Mouse (Mus musculus): Measurements from ENCODE around the gene 1110008L16Rik. TPM values are rescaled to one million over a fixed set of nuclear protein-coding genes. Genes with fewer than 3 reads are reported as not detected.
"Not testable (repeated sequence)": the region's sequence is repeated elsewhere in the genome, so short reads cannot be mapped to it uniquely, and the experiment has no call there.

The 1110008L16Rik gene
- polyA plus RNA-seq, 1 experiment from 2014 or later: 13.9 TPM

GRCm38 (mm10) chr12:55385931-55386330 is 86.6 kb downstream of the 1110008L16Rik start:
- WGBS: 66% methylated on average over 6 of the region's 6 CpGs
- H3K4me1 ChIP-seq: peaks cover 18% of the 10 kb centered on the region; the same call in 1 of the 2 replicates
- no peaks in the 10 kb centered on the region for H3K36me3 ChIP-seq
- no peak overlapping the region for H3K9ac ChIP-seq
- H3K9me3 ChIP-seq: no peaks in the 10 kb centered on the region
- no peak overlapping the region for H3K27ac ChIP-seq
- H3K27me3 ChIP-seq: no peaks in the 10 kb centered on the region
- no peak overlapping the region for H3K4me3 ChIP-seq
- no peak overlapping the region for H3K4me2 ChIP-seq
- no peak for ATAC-seq (ENCODE audit: borderline replicate concordance, extremely low read depth, low FRiP score, low TSS enrichment)

- no peak overlapping the region for H3K4me2 ChIP-seq
- peaks cover 18% of the 10 kb centered on the region; the same call in 1 of the 2 replicates for H3K4me1 ChIP-seq
- no peaks in the 10 kb centered on the region for H3K9me3 ChIP-seq
- H3K9ac ChIP-seq: no peak overlapping the region
- no peak for ATAC-seq (ENCODE audit: borderline replicate concordance, extremely low read depth, low FRiP score, low TSS enrichment)
- H3K27ac ChIP-seq: no peak overlapping the region
- H3K36me3 ChIP-seq: no peaks in the 10 kb centered on the region
- no peak overlapping the region for H3K4me3 ChIP-seq
- H3K27me3 ChIP-seq: no peaks in the 10 kb centered on the region
- 73% methylated on average over 9 of the region's 9 CpGs for WGBS
These were observed 87.1 kb downstream of the 1110008L16Rik start for GRCm38 (mm10) chr12:55386456-55386855.

GRCm38 (mm10) chr12:55387083-55387787 is 87.9 kb downstream of the 1110008L16Rik start:
- H3K36me3 ChIP-seq: no peaks in the 10 kb centered on the region
- H3K9ac ChIP-seq: no peak overlapping the region
- H3K27ac ChIP-seq: no peak overlapping the region
- ATAC-seq (ENCODE audit: borderline replicate concordance, extremely low read depth, low FRiP score, low TSS enrichment): no peak
- H3K4me1 ChIP-seq: peaks cover 18% of the 10 kb centered on the region; the same call in 1 of the 2 replicates
- no peak overlapping the region for H3K4me2 ChIP-seq
- 58% methylated on average over 7 of the region's 7 CpGs for WGBS
- no peaks in the 10 kb centered on the region for H3K9me3 ChIP-seq
- H3K27me3 ChIP-seq: no peaks in the 10 kb centered on the region
- no peak overlapping the region for H3K4me3 ChIP-seq

GRCm38 (mm10) chr12:55387788-55388465 is 88.5 kb downstream of the 1110008L16Rik start:
- H3K4me1 ChIP-seq: peaks cover 18% of the 10 kb centered on the region; the same call in 1 of the 2 replicates
- no peak for ATAC-seq (ENCODE audit: borderline replicate concordance, extremely low read depth, low FRiP score, low TSS enrichment)
- no peaks in the 10 kb centered on the region for H3K36me3 ChIP-seq
- H3K9me3 ChIP-seq: no peaks in the 10 kb centered on the region
- H3K27me3 ChIP-seq: no peaks in the 10 kb centered on the region
- no peak overlapping the region for H3K4me2 ChIP-seq
- 42% methylated on average over 11 of the region's 11 CpGs for WGBS
- H3K27ac ChIP-seq: 0 out of 2 replicates have a peak overlapping the region, but pooled peaks have one; percentile 8
- H3K4me3 ChIP-seq: no peak overlapping the region
- H3K9ac ChIP-seq: no peak overlapping the region

- no peaks in the 10 kb centered on the region for H3K36me3 ChIP-seq
- H3K4me3 ChIP-seq: no peak overlapping the region
- no peaks in the 10 kb centered on the region for H3K27me3 ChIP-seq
- H3K4me1 ChIP-seq: peaks cover 18% of the 10 kb centered on the region; the same call in 1 of the 2 replicates
- 0 out of 2 replicates have a peak overlapping the region, but pooled peaks have one; percentile 8 for H3K27ac ChIP-seq
- H3K4me2 ChIP-seq: no peak overlapping the region
- no peaks in the 10 kb centered on the region for H3K9me3 ChIP-seq
- WGBS: 59% methylated on average over 6 of the region's 6 CpGs
- ATAC-seq (ENCODE audit: borderline replicate concordance, extremely low read depth, low FRiP score, low TSS enrichment): no peak
- H3K9ac ChIP-seq: no peak overlapping the region
These were observed 89.1 kb downstream of the 1110008L16Rik start for GRCm38 (mm10) chr12:55388478-55388877.

GRCm38 (mm10) chr12:55389132-55390081 is 90.0 kb downstream of the 1110008L16Rik start:
- ATAC-seq (ENCODE audit: borderline replicate concordance, extremely low read depth, low FRiP score, low TSS enrichment): no peak
- Histone ChIP-seq H3K9ac (no peak overlapping the region), H3K9me3 (no peaks in the 10 kb centered on the region), H3K4me3 (no peak overlapping the region), H3K4me1 (peaks cover 18% of the 10 kb centered on the region; the same call in 1 of the 2 replicates), H3K27ac (peak overlapping the region; percentile 49), H3K4me2 (0 out of 2 replicates have a peak overlapping the region, but pooled peaks have one; percentile 4), H3K27me3 (no peaks in the 10 kb centered on the region), H3K36me3 (no peaks in the 10 kb centered on the region)
- 49% methylated on average over 17 of the region's 17 CpGs for WGBS

GRCm38 (mm10) chr12:55392120-55392519 is 92.7 kb downstream of the 1110008L16Rik start:
- Histone ChIP-seq H3K4me3 (no peak overlapping the region), H3K9me3 (no peaks in the 10 kb centered on the region), H3K4me1 (peaks cover 17% of the 10 kb centered on the region; the same call in 1 of the 2 replicates), H3K9ac (no peak overlapping the region), H3K36me3 (no peaks in the 10 kb centered on the region), H3K27me3 (no peaks in the 10 kb centered on the region), H3K4me2 (no peak overlapping the region), H3K27ac (no peak overlapping the region)
- no peak for ATAC-seq (ENCODE audit: borderline replicate concordance, extremely low read depth, low FRiP score, low TSS enrichment)

GRCm38 (mm10) chr12:55392733-55393577 is 93.6 kb downstream of the 1110008L16Rik start:
- H3K36me3 ChIP-seq: no peaks in the 10 kb centered on the region
- no peak overlapping the region for H3K9ac ChIP-seq
- no peak for ATAC-seq (ENCODE audit: borderline replicate concordance, extremely low read depth, low FRiP score, low TSS enrichment)
- H3K27me3 ChIP-seq: no peaks in the 10 kb centered on the region
- H3K9me3 ChIP-seq: no peaks in the 10 kb centered on the region
- no peak overlapping the region for H3K4me3 ChIP-seq
- H3K27ac ChIP-seq: no peak overlapping the region
- H3K4me1 ChIP-seq: peaks cover 20% of the 10 kb centered on the region; the same call in 1 of the 2 replicates
- 77% methylated on average over 11 of the region's 11 CpGs for WGBS
- H3K4me2 ChIP-seq: no peak overlapping the region

- WGBS: 89% methylated on average over 14 of the region's 14 CpGs
- ATAC-seq (ENCODE audit: borderline replicate concordance, extremely low read depth, low FRiP score, low TSS enrichment); H3K4me2 ChIP-seq; H3K9me3 ChIP-seq; H3K27me3 ChIP-seq; H3K9ac ChIP-seq; H3K36me3 ChIP-seq; H3K27ac ChIP-seq; H3K4me3 ChIP-seq: not testable (repeated sequence)
- H3K4me1 ChIP-seq: peaks cover 17% of the 10 kb centered on the region
These were observed 96.2 kb downstream of the 1110008L16Rik start for GRCm38 (mm10) chr12:55395601-55396000.

GRCm38 (mm10) chr12:55396536-55396935 is 97.2 kb downstream of the 1110008L16Rik start:
- WGBS: 95% methylated on average over 4 of the region's 4 CpGs
- H3K27me3 ChIP-seq: no peaks in the 10 kb centered on the region
- H3K4me1 ChIP-seq: peaks cover 17% of the 10 kb centered on the region
- no peak overlapping the region for H3K4me2 ChIP-seq
- H3K27ac ChIP-seq: no peak overlapping the region
- no peaks in the 10 kb centered on the region for H3K9me3 ChIP-seq
- no peak overlapping the region for H3K9ac ChIP-seq
- no peak overlapping the region for H3K4me3 ChIP-seq
- ATAC-seq (ENCODE audit: borderline replicate concordance, extremely low read depth, low FRiP score, low TSS enrichment): no peak
- no peaks in the 10 kb centered on the region for H3K36me3 ChIP-seq

Data from lung, embryonic 15.5 days (tissue).